Mouse (Mus musculus): Measurements from ENCODE around the gene Hnrnpl.

- TF ChIP-seq CTCF (IDR thresholded peaks at IDR 0.05) (no peak), EP300 (IDR thresholded peaks at IDR 0.05) (no peak)
Observed at GRCm38 (mm10) chr7:28761907-28762306, 46.4 kb upstream of the Hnrnpl start.

Data from lung, postnatal 0 days (tissue).